Mouse (Mus musculus) lung, embryonic 16.5 days (tissue): Measurements from ENCODE around the gene Gnb1l. TPM values are rescaled to one million over a fixed set of nuclear protein-coding genes. Genes with fewer than 3 reads are reported as not detected.

Experiments used
- ATAC-seq: fragments of 200-750 bp; cut with Nextera tagmentation; 2 replicates; pipeline ENCODE4 v1.8.0; 2017; ENCODE audit warnings: low read depth, mild to moderate bottlenecking, moderate library complexity
- H3K27ac ChIP-seq: fragments of 300-500 bp; sonication (generic); 2 replicates; pipeline ENCODE4 v1.5.1; 2014; ENCODE audit warnings: mild to moderate bottlenecking, control low read depth, low read length
- H3K27me3 ChIP-seq: fragments of 300-500 bp; sonication (generic); 2 replicates; pipeline ENCODE4 v1.6.1; 2014; ENCODE audit warnings: low read depth, low read length, mixed read lengths; ENCODE audit not compliant: control insufficient read depth, insufficient read depth
- H3K36me3 ChIP-seq: fragments of 300-500 bp; sonication (generic); 2 replicates; pipeline ENCODE4 v1.6.1; 2014; ENCODE audit warnings: low read length; ENCODE audit not compliant: control insufficient read depth, insufficient read depth
- H3K4me1 ChIP-seq: fragments of 300-500 bp; sonication (generic); replicated peaks from 2 replicates; pipeline ENCODE4 v1.6.1; 2014; ENCODE audit warnings: low read length, mixed read lengths; ENCODE audit not compliant: control insufficient read depth, insufficient read depth
- H3K4me2 ChIP-seq: fragments of 300-500 bp; sonication (generic); 2 replicates; pipeline ENCODE4 v1.6.1; 2014; ENCODE audit warnings: low read depth, low read length, control low read depth
- H3K4me3 ChIP-seq: fragments of 300-500 bp; sonication (generic); 2 replicates; pipeline ENCODE4 v1.5.1; 2014; ENCODE audit warnings: mild to moderate bottlenecking, low read length, control low read depth
- H3K9ac ChIP-seq: fragments of 300-500 bp; sonication (generic); 2 replicates; pipeline ENCODE4 v1.6.1; 2014; ENCODE audit warnings: low read length, control low read depth
- H3K9me3 ChIP-seq: fragments of 300-500 bp; sonication (generic); 2 replicates; pipeline ENCODE4 v1.6.1; 2016; ENCODE audit warnings: low read length; ENCODE audit not compliant: control insufficient read depth
- WGBS: fragments of 180-500 bp; shearing (Covaris S2); extraction: QIAGEN DNeasy Blood & Tissue Kit; methylation state at CpG from one replicate; pipeline ENCODE4 v1.1.7; 2014; 5-methylcytosine and 5-hydroxymethylcytosine counted together
- polyA plus RNA-seq: library from polyadenylated mRNA; unstranded; fragments of >200 nt; fragmentation: Nextera tagmentation; extraction: Ambion mirVana; gene quantifications from 2 replicates; pipeline ENCODE4 v1.2.1, GENCODE M21; 2015

The Gnb1l gene
- polyA plus RNA-seq, 1 experiment from 2014 or later, result 14.1 TPM

DNA sequence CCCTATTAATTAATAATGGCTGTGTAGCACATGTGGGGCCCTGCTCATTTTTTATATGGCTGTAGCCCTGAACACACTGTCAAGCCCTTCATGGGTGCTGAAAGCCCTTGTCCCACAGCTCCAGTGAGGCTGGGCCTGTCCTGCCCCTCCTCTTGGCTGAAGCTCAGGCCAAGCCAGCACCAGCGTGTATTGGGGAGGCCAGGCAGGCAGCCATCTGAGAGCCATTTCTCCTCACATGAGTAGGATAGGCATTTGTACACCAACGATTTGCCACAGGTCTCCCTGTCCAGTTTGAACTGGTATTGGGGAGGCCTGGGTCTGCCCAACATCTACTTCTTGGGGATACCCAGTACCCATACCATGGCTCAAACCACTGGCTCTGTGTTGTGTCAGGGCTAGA, 24.5 kb upstream of the Gnb1l start:
- Histone ChIP-seq H3K4me3 (no peak overlapping the region), H3K36me3 (no peaks in the 10 kb centered on the region; the same call in 1 of the 2 replicates), H3K4me1 (peaks cover 6% of the 10 kb centered on the region), H3K9ac (no peak overlapping the region), H3K27ac (no peak overlapping the region), H3K9me3 (no peaks in the 10 kb centered on the region), H3K4me2 (no peak overlapping the region), H3K27me3 (no peaks in the 10 kb centered on the region)
- no peak for ATAC-seq
- 61% methylated on average over 2 of the region's 2 CpGs for WGBS

- Histone ChIP-seq H3K27ac (no peak overlapping the region), H3K36me3 (no peaks in the 10 kb centered on the region), H3K4me2 (no peak overlapping the region), H3K4me3 (no peak overlapping the region), H3K9ac (no peak overlapping the region), H3K27me3 (no peaks in the 10 kb centered on the region), H3K9me3 (no peaks in the 10 kb centered on the region), H3K4me1 (no peaks in the 10 kb centered on the region)
- ATAC-seq, result no peak
- WGBS, result 65% methylated on average over 6 of the region's 6 CpGs
These were observed 20.5 kb upstream of the Gnb1l start for GRCm38 (mm10) chr16:18477996-18478395.

DNA sequence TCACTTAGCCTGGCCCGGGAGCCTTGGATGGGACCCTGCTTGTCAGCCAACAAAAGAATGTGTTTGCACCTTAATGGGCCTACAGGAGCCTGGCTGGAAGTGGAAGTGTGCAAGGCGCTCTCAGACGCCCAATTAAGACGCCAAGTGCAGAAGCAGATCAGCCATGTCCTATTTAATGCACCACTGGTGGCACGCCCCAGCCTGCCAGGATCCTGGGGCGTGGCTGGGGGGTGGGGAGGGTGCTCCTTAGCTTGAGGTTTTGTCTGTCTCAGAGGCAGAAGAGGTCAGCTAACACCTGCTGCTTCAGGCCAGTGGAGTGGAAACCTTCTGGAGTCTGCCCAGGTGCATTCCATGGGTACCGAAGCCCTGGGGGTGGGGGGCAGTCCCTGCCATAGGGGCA, 18.8 kb upstream of the Gnb1l start:
- Histone ChIP-seq H3K4me2 (no peak overlapping the region), H3K4me1 (no peaks in the 10 kb centered on the region), H3K9ac (no peak overlapping the region), H3K27me3 (no peaks in the 10 kb centered on the region), H3K4me3 (no peak overlapping the region), H3K36me3 (no peaks in the 10 kb centered on the region), H3K9me3 (no peaks in the 10 kb centered on the region), H3K27ac (no peak overlapping the region)
- WGBS, result 60% methylated on average over 7 of the region's 7 CpGs
- ATAC-seq, result 0 out of 2 replicates have a peak, but pooled peaks have one; percentile 16

DNA sequence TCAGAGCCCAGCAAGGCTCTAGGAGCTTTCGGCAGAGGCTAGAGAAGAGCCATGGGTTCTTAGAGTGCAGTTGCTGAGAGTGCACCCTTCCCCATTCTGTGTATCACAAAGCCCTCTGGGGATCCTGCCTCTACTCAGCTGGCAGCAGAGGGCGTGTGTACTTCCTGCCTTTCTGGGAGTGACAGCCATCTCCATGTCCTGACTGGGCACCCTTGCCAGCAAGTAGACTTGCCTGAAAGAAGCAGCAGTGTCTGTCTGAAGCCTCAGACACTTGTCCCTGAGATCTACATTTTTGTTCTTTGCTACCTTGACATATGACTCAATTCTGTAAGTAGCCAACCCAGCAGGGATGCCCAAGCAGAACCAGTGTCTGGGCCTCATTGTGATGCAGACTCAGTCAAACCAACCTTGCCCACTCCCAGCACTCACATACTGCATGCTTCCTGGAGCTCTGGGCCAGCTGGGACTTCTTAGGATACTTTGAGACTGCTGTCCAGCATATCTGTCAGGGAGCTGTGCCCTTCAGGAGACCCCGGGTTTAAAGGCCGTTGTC, 17.5 kb upstream of the Gnb1l start:
- Histone ChIP-seq H3K4me1 (no peaks in the 10 kb centered on the region), H3K27me3 (no peaks in the 10 kb centered on the region), H3K4me3 (no peak overlapping the region), H3K4me2 (no peak overlapping the region), H3K36me3 (no peaks in the 10 kb centered on the region), H3K9me3 (no peaks in the 10 kb centered on the region), H3K9ac (no peak overlapping the region), H3K27ac (no peak overlapping the region)
- ATAC-seq, result no peak
- 75% methylated on average over 4 of the region's 4 CpGs for WGBS

DNA sequence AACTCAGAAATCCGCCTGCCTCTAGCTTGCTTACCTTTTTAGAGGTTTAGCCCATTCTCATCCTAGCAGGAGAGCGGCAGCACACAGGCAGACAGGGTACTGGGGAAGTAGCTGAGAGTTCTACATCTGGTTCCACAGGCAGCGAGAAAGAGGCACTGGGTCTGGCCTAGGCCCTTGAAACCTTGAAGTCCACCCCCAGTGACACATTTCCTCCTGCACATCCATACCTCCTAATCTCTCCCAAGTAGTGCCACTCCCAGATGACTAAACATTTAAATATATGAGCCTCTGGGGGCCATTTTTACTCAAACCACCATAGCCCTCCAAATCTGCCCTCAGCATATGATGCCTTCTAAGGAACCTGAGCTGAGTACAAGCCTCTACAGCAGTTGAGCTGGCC, 16.1 kb upstream of the Gnb1l start:
- Histone ChIP-seq H3K9ac (no peak overlapping the region), H3K27me3 (no peaks in the 10 kb centered on the region), H3K4me2 (no peak overlapping the region), H3K4me1 (no peaks in the 10 kb centered on the region), H3K4me3 (no peak overlapping the region), H3K36me3 (no peaks in the 10 kb centered on the region), H3K9me3 (no peaks in the 10 kb centered on the region), H3K27ac (no peak overlapping the region)
- no peak for ATAC-seq
- 84% methylated on average over 3 of the region's 3 CpGs for WGBS

DNA sequence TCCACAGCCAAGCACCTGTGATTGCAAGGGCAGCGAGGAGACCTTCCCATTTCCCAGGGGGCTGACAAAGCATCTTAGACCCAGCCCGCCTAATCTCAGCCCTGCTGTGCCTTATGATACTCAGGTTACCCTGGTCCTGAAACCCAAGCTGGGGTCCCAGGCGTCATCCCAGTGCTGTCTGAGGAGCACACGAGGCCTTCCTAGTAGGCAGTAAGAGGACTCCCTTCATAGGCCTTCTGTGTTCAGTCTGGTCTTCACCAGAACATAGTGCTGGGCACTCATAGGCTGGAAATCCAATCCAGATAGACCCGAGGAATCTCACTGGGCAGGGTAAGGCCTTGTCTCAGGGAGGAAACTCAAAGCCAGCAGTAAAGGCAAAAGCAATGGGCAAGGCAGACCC, 14.7 kb upstream of the Gnb1l start:
- H3K27me3 ChIP-seq, result no peaks in the 10 kb centered on the region
- no peak overlapping the region for H3K27ac ChIP-seq
- H3K9me3 ChIP-seq, result no peaks in the 10 kb centered on the region
- no peak for ATAC-seq
- H3K36me3 ChIP-seq, result no peaks in the 10 kb centered on the region
- no peak overlapping the region for H3K9ac ChIP-seq
- H3K4me3 ChIP-seq, result no peak overlapping the region
- WGBS, result 69% methylated on average over 5 of the region's 5 CpGs
- no peak overlapping the region for H3K4me2 ChIP-seq
- H3K4me1 ChIP-seq, result no peaks in the 10 kb centered on the region

DNA sequence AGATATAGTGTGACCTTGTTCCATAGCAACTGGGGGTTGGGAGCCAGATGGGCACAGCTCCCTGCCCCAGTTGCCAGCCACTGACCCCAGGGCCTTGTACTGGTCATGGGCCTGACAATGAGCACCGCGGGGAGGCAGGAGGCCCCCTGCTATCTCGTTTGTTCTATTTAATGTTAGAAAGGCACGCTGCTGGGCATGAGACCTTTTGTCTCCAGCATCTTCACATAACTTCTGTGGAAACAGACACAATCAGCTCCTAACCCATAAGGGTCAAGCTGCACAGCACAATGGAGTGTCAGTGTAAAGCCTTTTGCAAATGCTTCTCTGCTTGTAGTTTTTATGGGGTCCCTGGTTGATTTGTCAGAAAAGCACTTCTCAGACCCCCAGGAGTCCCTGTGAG, 14.1 kb upstream of the Gnb1l start:
- no peak overlapping the region for H3K9ac ChIP-seq
- no peaks in the 10 kb centered on the region for H3K4me1 ChIP-seq
- H3K27me3 ChIP-seq, result no peaks in the 10 kb centered on the region
- H3K27ac ChIP-seq, result no peak overlapping the region
- no peak overlapping the region for H3K4me2 ChIP-seq
- WGBS, result 45% methylated on average over 4 of the region's 4 CpGs
- H3K9me3 ChIP-seq, result no peaks in the 10 kb centered on the region
- no peaks in the 10 kb centered on the region for H3K36me3 ChIP-seq
- no peak overlapping the region for H3K4me3 ChIP-seq
- no peak for ATAC-seq

DNA sequence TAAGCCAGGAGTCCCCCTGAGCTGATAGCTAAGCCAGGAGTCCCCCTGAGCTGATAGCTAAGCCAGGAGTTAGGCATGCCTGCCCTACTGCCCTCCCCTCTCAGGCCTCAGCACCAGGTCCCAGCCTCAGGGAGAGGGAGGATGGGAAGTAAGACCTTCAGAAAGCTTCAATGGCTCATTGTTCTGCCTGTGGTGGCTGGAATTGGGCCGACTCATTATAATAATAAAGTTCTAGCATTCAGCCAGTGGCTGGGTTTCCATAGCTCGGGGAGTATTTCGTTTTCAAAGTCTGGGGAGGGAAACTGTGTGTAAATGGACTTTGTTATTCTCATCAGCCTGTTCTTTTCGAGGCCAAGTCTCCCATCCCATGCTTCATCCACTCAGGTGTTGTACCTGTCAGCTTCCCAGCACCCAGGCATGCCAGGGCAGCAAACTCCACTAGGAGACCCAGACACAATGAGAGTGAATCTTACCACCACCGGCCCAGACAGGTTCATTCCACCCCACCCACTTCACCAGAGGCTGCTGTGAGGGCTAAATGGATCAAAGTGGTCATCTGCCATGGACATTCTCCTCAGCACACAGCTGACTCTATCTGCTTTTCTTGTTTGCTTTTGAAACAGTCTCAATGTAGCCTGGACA, 13.6 kb upstream of the Gnb1l start:
- 50% methylated on average over 5 of the region's 5 CpGs for WGBS
- H3K4me1 ChIP-seq, result no peaks in the 10 kb centered on the region
- ATAC-seq, result no peak
- H3K4me2 ChIP-seq, result no peak overlapping the region
- no peak overlapping the region for H3K27ac ChIP-seq
- no peaks in the 10 kb centered on the region for H3K27me3 ChIP-seq
- no peak overlapping the region for H3K4me3 ChIP-seq
- no peaks in the 10 kb centered on the region for H3K9me3 ChIP-seq
- H3K36me3 ChIP-seq, result no peaks in the 10 kb centered on the region
- H3K9ac ChIP-seq, result no peak overlapping the region

GRCm38 (mm10) chr16:18486126-18486525, 12.4 kb upstream of the Gnb1l start:
- no peak overlapping the region for H3K9ac ChIP-seq
- H3K4me3 ChIP-seq, result no peak overlapping the region
- no peak overlapping the region for H3K4me2 ChIP-seq
- H3K27me3 ChIP-seq, result no peaks in the 10 kb centered on the region
- H3K27ac ChIP-seq, result no peak overlapping the region
- no peaks in the 10 kb centered on the region for H3K9me3 ChIP-seq
- no peaks in the 10 kb centered on the region for H3K36me3 ChIP-seq
- no peak for ATAC-seq
- WGBS, result 94% methylated on average over 2 of the region's 2 CpGs
- no peaks in the 10 kb centered on the region for H3K4me1 ChIP-seq
